Mouse (Mus musculus): ENCODE measurements around the gene Phb.

DNA sequence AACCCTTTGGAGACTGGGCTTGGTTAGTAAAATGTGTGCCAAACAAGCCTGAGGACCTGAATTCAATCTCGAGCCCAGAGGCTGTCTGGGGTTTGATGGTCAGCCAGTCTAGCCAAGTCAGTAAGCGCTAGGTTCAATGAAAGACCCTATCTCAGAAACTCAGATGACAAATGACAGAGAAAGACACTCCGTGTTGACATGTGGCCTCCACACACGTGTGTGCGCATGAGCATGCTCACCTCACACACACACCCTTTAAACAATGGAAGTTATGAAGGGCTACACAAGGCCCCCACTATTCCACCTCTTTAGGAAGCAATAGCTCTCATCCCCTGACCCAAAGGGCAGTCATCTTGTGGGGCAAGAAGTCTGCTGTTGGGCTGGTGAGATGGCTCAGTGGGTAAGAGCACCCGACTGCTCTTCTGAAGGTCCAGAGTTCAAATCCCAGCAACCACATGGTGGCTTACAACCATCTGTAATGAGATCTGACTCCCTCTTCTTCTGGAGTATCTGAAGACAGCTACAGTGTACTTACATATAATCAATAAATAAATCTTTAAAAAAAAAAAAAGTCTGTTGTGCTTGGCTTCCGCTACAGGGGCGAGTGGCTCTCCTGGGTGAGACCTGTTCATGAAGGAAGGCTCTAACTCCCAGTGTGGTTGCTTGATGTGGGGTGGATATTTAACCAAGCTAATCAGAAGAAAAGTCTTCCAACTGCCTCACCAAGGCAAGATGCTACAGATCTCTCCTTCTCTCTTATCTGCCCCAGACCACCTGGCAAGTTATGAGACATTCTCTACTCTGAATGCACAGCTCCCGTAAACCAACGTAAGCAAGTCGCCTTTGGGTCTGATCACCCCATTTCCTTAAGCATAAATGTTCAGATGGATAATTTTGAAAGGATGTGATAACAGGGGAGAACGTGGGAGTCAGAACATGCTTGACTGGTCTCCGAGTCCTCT is 34.3 kb downstream of the Phb start:
- TF ChIP-seq POLR2A (IDR thresholded peaks at IDR 0.05; ENCODE audit: insufficient read depth, low read depth, low read length): no peak
- TF ChIP-seq EP300 (IDR thresholded peaks at IDR 0.05; ENCODE audit: insufficient read depth, low read depth, low read length): no peak
